22 mouse cellular contexts compared by ENCODE assay signal in genomic region chr16:10471950-10472349, GRCm38 (mm10). TPM values are rescaled to one million over a fixed set of nuclear protein-coding genes. Genes with fewer than 3 reads are reported as not detected.
A peak's percentile ranks its signal among the peaks of the same experiment; 100 is the strongest.
DNase-seq lines count a peak whose midpoint lies in the region; ATAC-seq and TF ChIP-seq lines count a peak whose summit lies in the region.
"Had no signal": no experiment of that assay in that cellular context is flagged by ENCODE, and none has a peak within 500 bp of the region (broad histone marks: within the 10 kb centered on the region; RNA-seq: fewer than 3 reads in every experiment).

No protein-coding gene starts in this region.

- H3K36me3 ChIP-seq in kidney, embryonic 16.5 days (ENCODE audit: insufficient read depth, low read length), result no peaks in the 10 kb centered on the region
- H3K36me3 ChIP-seq in kidney, embryonic 14.5 days (ENCODE audit: control insufficient read depth, insufficient read depth, low read length), result no peaks in the 10 kb centered on the region
- H3K36me3 ChIP-seq in intestine, postnatal 0 days (ENCODE audit: control insufficient read depth, insufficient read depth), result no peaks in the 10 kb centered on the region
- H3K36me3 ChIP-seq: embryonic facial prominence, embryonic 13.5 days; heart, embryonic 10.5 days; hindbrain, embryonic 12.5 days had no signal

- no peak overlapping the region for H3K9ac ChIP-seq in kidney, embryonic 16.5 days (replicated peaks; ENCODE audit: low read length)
- no peak overlapping the region for H3K9ac ChIP-seq in kidney, embryonic 14.5 days (ENCODE audit: low read depth, low read length)
- H3K9ac ChIP-seq in intestine, postnatal 0 days (ENCODE audit: low read depth, low read length), result no peak overlapping the region
- H3K9ac ChIP-seq: embryonic facial prominence, embryonic 13.5 days; forebrain, embryonic 13.5 days; hindbrain, embryonic 12.5 days had no signal

- no peaks in the 10 kb centered on the region for H3K27me3 ChIP-seq in kidney, embryonic 16.5 days (ENCODE audit: insufficient read depth, low read length)
- no peaks in the 10 kb centered on the region for H3K27me3 ChIP-seq in kidney, embryonic 14.5 days (ENCODE audit: control insufficient read depth, insufficient read depth, low read length)
- H3K27me3 ChIP-seq in intestine, postnatal 0 days (replicated peaks; ENCODE audit: control insufficient read depth, insufficient read depth, low read length), result no peaks in the 10 kb centered on the region
- H3K27me3 ChIP-seq: CH12.LX; embryonic facial prominence, embryonic 13.5 days; forebrain, embryonic 13.5 days; hindbrain, embryonic 12.5 days; Patski had no signal

- 0 out of 2 replicates have a peak, but pooled peaks have one; percentile 5 for TF ChIP-seq CTCF in intestine, postnatal 0 days (IDR thresholded peaks at IDR 0.05; ENCODE audit: low read depth)

- no peak overlapping the region for H3K27ac ChIP-seq in kidney, embryonic 16.5 days (ENCODE audit: low read length)
- no peak overlapping the region for H3K27ac ChIP-seq in kidney, embryonic 14.5 days (ENCODE audit: low read depth, low read length)
- peak overlapping the region; percentile 57; the same call in 1 of the 2 replicates for H3K27ac ChIP-seq in intestine, postnatal 0 days (ENCODE audit: low read depth, low read length)
- H3K27ac ChIP-seq: embryonic facial prominence, embryonic 13.5 days; forebrain, embryonic 13.5 days; gastrocnemius, adult 2 months; heart, embryonic 10.5 days; hindbrain, embryonic 12.5 days had no signal

- no peak for ATAC-seq in kidney, embryonic 16.5 days (ENCODE audit: low FRiP score, low TSS enrichment)
- no peak for ATAC-seq in kidney, embryonic 14.5 days (ENCODE audit: low FRiP score, low TSS enrichment)
- peak; percentile 95 for ATAC-seq in intestine, postnatal 0 days
- ATAC-seq: activated CD4-positive, CD25-positive, alpha-beta regulatory T cell, adult 4 months; forebrain, embryonic 13.5 days; Patski had no signal

- no peaks in the 10 kb centered on the region for H3K4me1 ChIP-seq in kidney, embryonic 16.5 days (ENCODE audit: insufficient read depth, low read length)
- no peaks in the 10 kb centered on the region for H3K4me1 ChIP-seq in kidney, embryonic 14.5 days (ENCODE audit: control insufficient read depth, insufficient read depth, low read length)
- 0 out of 2 replicates have a peak, but pooled peaks cover 2% of the 10 kb centered on the region for H3K4me1 ChIP-seq in intestine, postnatal 0 days (replicated peaks; ENCODE audit: control insufficient read depth, insufficient read depth, low read length)
- H3K4me1 ChIP-seq: embryonic facial prominence, embryonic 13.5 days; forebrain, embryonic 13.5 days; heart, embryonic 10.5 days; hindbrain, embryonic 12.5 days had no signal

- no peak overlapping the region for H3K4me3 ChIP-seq in kidney, embryonic 16.5 days (ENCODE audit: low read length)
- H3K4me3 ChIP-seq in kidney, embryonic 14.5 days (ENCODE audit: low read length), result no peak overlapping the region
- H3K4me3 ChIP-seq in intestine, postnatal 0 days (ENCODE audit: low read depth, low read length), result no peak overlapping the region
- H3K4me3 ChIP-seq: embryonic facial prominence, embryonic 13.5 days; forebrain, embryonic 13.5 days; gastrocnemius, adult 2 months; heart, embryonic 10.5 days; hindbrain, embryonic 12.5 days had no signal

- H3K4me2 ChIP-seq in kidney, embryonic 16.5 days (replicated peaks; ENCODE audit: low read depth, low read length), result no peak overlapping the region
- H3K4me2 ChIP-seq in kidney, embryonic 14.5 days (replicated peaks; ENCODE audit: low read depth, low read length), result no peak overlapping the region
- no peak overlapping the region for H3K4me2 ChIP-seq in intestine, postnatal 0 days (replicated peaks; ENCODE audit: low read depth)
- H3K4me2 ChIP-seq: embryonic facial prominence, embryonic 13.5 days; forebrain, embryonic 13.5 days; hindbrain, embryonic 12.5 days had no signal

- DNase-seq in kidney, adult 11 months, result peak; percentile 41
- peak; percentile 63 for DNase-seq in kidney, adult 9 months
- no peak for DNase-seq in right cerebral cortex, postnatal 36 days (ENCODE audit: low spot score in 2 of 2)
- no peak for DNase-seq in lung, postnatal 14 days
- DNase-seq: adrenal gland, postnatal 14 days; cerebellum, adult 18-20 months; cerebellum, adult 9-11 months; cerebellum, postnatal 36 days; gastrocnemius, adult 2 months; gastrocnemius, postnatal 25 days; heart, postnatal 10 days; heart, postnatal 4 days had no signal

- H3K9me3 ChIP-seq in kidney, embryonic 16.5 days (ENCODE audit: low read length), result no peaks in the 10 kb centered on the region
- H3K9me3 ChIP-seq in kidney, embryonic 14.5 days (ENCODE audit: control insufficient read depth, low read length), result no peaks in the 10 kb centered on the region
- no peaks in the 10 kb centered on the region for H3K9me3 ChIP-seq in intestine, postnatal 0 days (ENCODE audit: control insufficient read depth)
- H3K9me3 ChIP-seq: embryonic facial prominence, embryonic 13.5 days; forebrain, embryonic 13.5 days; heart, embryonic 10.5 days; hindbrain, embryonic 12.5 days had no signal

- 83% methylated on average over 3 of the region's 3 CpGs for WGBS in kidney, embryonic 16.5 days
- 90% methylated on average over 3 of the region's 3 CpGs for WGBS in kidney, embryonic 14.5 days
- WGBS in intestine, postnatal 0 days, result 59% methylated on average over 3 of the region's 3 CpGs

RNA-seq across cellular contexts. Expression of gene Ciita, which starts 7.9 kb away (rescaled TPM):
- 0.80 TPM in 2 replicates for polyA plus RNA-seq in kidney, embryonic 16.5 days (2015; fragmentation: Nextera tagmentation; extraction: Ambion mirVana)
- polyA plus RNA-seq in kidney, embryonic 14.5 days (2014; fragmentation: Nextera tagmentation; extraction: Ambion mirVana), result 0.31 and 1.4 TPM in 2 replicates
- 0.42 and 0.64 TPM in 2 replicates for polyA plus RNA-seq in intestine, postnatal 0 days (2015; fragmentation: Nextera tagmentation; extraction: Ambion mirVana)

RNA-seq across cellular contexts. Expression of gene Tvp23a, which starts 24.8 kb away (rescaled TPM):
- 14.3 and 16.3 TPM in 2 replicates for polyA plus RNA-seq in kidney, embryonic 16.5 days (2015; fragmentation: Nextera tagmentation; extraction: Ambion mirVana)
- polyA plus RNA-seq in kidney, embryonic 14.5 days (2014; fragmentation: Nextera tagmentation; extraction: Ambion mirVana), result 9.5 and 15.7 TPM in 2 replicates
- polyA plus RNA-seq in intestine, postnatal 0 days (2015; fragmentation: Nextera tagmentation; extraction: Ambion mirVana), result 1.7 and 1.9 TPM in 2 replicates

Comparison
In these comparisons a context has a peak if more than half of its experiments do, and no peak if none do; other contexts are left out.
1. DNase-seq: peak in kidney, adult 11 months (single experiment) and kidney, adult 9 months (single experiment); none in right cerebral cortex, postnatal 36 days (0 of 2) and lung, postnatal 14 days (single experiment).